Mouse (Mus musculus) stomach, postnatal 0 days (tissue): ENCODE results near the gene Cep170b.

Experiments used
- CTCF ChIP-seq: IDR thresholded peaks from 2 replicates; pipeline ENCODE4 v1.5.1; 2016; ENCODE audit warnings: antibody characterized with exemption, low read depth, mild to moderate bottlenecking, moderate library complexity
- EP300 ChIP-seq: optimal IDR thresholded peaks from 2 replicates; pipeline ENCODE3; 2016; ENCODE audit warnings: antibody characterized with exemption

DNA sequence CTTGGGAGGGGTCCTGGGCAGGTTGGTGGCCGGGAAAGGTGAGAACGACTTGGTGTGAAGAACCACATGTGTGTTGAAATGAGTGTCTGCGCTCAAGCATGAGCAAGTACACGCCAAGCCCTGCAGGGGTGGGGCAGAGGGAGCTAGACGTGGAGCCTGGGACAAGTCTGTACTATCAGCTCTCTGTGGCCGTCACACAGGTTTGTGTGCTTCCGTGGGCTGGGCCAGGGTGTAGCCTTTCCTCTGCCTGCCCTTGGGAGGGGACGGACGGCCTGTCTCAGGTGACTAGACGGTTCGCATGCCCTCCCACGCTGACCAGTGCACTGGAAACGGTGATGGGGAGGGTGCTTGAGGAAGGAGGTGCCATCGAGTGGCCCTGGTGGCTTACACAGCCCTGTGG is 10.6 kb downstream of the Cep170b start:
- no peak for TF ChIP-seq CTCF
- TF ChIP-seq EP300, result no peak
